Mouse (Mus musculus) effector memory CD4-positive, alpha-beta T cell, adult 5 months (primary cell): ENCODE results near the gene Lipf. TPM values are rescaled to one million over a fixed set of nuclear protein-coding genes. Genes with fewer than 3 reads are reported as not detected.

Experiments
- polyA plus RNA-seq: library from polyadenylated mRNA; unstranded; fragments of 100-300 nt; shearing (Covaris generic); gene quantifications from one replicate; pipeline ENCODE4 v1.2.1, GENCODE M21; 2017

Lipf gene
- polyA plus RNA-seq, result 0.26 TPM

DNA sequence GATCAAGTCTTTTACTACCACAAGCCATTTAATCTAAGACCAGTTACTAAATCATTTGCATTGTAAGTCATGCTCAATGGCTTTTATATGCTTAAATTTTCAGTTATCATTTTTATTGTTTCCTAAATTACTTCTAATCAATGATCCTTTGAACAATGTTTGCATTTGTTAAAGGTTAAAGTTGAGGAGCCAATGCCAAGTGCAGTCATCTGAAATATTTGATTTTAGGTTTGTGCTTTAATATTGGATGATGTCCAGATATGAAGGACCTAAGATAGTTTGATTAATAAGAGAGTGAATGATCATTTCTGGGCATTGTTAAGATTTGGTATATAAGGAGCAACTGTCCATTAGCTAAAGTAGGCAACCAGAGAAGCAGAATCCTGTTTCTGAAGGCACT lies at the start of gene Lipf:
TSS of gene Lipf (plus strand) at position 301 of the 400 bp plus-strand sequence.

DNA sequence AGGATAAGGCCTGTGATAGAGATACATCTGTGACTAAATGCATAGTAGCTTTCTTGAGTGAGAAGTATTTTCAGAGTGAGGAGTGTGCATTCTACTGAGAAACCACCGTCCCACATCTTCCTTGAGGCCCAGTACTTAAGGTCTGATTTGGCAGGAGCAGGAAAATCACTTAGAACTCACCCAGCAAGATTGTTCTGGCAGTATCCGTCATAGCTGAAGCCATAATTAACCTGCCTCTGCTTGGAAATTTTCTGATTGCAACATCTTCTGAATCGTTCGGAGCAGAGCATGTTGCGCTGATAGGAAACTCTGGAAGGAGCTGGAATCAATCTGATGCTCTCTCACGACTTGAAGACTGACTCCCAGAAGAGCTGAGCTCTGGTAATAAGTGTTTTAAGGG lies 47.0 kb downstream of the Lipf start, which contains the start of gene Lipk:
TSS of gene Lipk (plus strand) at position 289 of the 400 bp plus-strand sequence.

Other genes starting within 250 kb of the Lipf start
- 0.47 TPM for gene Lipo2, start 209.8 kb upstream of the Lipf start, polyA plus RNA-seq
- gene Lipo3, start 199.2 kb upstream of the Lipf start, polyA plus RNA-seq, result 16.7 TPM
- not detected for gene Lipo1, start 173.7 kb upstream of the Lipf start, polyA plus RNA-seq
- gene Lipk, start 47.1 kb downstream of the Lipf start, polyA plus RNA-seq, result not detected
- gene Lipn, start 106.2 kb downstream of the Lipf start, polyA plus RNA-seq, result not detected
- gene Lipm, start 139.7 kb downstream of the Lipf start, polyA plus RNA-seq, result not detected
- not detected for gene Ankrd22, start 204.9 kb downstream of the Lipf start, polyA plus RNA-seq
- gene Stambpl1, start 231.0 kb downstream of the Lipf start, polyA plus RNA-seq, result 55.6 TPM